Mouse (Mus musculus): Measurements from ENCODE around the gene Epor.

DNA sequence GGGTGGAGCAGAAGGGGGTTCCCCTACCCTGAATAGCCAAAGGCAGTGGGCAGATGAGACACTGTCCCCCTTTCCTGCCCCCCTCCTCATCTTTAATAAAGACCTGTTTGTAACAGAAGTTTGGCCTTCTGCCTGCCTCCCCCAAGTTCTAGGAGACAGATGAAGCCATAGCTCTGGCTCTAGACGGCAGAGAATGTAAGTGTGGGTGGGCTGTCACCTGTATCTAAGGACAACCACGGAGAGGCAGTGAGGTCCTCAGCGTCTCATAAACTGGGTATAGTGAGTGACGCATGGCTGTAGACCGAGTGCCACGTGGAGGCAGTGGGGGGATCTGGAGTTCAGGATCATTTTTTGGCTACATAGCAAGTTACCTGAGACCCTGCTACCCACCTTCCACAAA, 14.5 kb downstream of the Epor start:
- TF ChIP-seq EP300 (IDR thresholded peaks at IDR 0.05; ENCODE audit: low read length) (no peak), JUND (conservative IDR thresholded peaks at IDR 0.05; ENCODE audit: low read depth, low read length) (no peak), CHD2 (IDR thresholded peaks at IDR 0.05; ENCODE audit: low read length) (no peak), HCFC1 (IDR thresholded peaks at IDR 0.05; ENCODE audit: low read depth, low read length) (no peak), ZNF384 (IDR thresholded peaks at IDR 0.05; ENCODE audit: low read depth, low read length) (no peak)
